Mouse (Mus musculus): ENCODE measurements around the gene Scgb1b12. TPM values are rescaled to one million over a fixed set of nuclear protein-coding genes. Genes with fewer than 3 reads are reported as not detected.
"Not testable (repeated sequence)": the region's sequence is repeated elsewhere in the genome, so short reads cannot be mapped to it uniquely, and the experiment has no call there.

The Scgb1b12 gene
- not detected for total RNA-seq (2021)
- long read RNA-seq, experiment 1 = 0 reads
- long read RNA-seq, experiment 2 = 0 reads

DNA sequence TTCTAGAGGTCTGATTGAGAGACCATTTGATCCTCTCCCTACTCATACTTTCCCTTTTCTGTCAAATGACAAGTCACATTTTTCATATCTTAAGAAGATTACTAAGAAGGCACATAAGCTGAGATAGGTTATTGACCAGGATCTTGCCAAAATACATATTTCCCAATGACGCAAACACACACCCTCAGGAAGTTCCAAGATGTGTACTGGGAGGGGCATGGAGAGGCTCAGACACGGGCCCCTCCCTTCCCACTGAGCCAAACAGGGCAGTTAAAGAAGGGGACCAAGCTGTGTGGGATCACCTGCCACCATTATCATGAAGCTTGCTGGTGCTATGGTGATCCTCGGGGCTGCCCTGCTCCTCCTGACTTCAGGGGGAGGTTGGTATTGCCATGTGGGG is at the start of gene Scgb1b12:
Gene Scgb1b12, plus strand, starts transcription at position 301 of the 400 bp plus-strand sequence.
- not testable (repeated sequence) for DNase-seq (ENCODE audit: low spot score in 2 of 2)

DNA sequence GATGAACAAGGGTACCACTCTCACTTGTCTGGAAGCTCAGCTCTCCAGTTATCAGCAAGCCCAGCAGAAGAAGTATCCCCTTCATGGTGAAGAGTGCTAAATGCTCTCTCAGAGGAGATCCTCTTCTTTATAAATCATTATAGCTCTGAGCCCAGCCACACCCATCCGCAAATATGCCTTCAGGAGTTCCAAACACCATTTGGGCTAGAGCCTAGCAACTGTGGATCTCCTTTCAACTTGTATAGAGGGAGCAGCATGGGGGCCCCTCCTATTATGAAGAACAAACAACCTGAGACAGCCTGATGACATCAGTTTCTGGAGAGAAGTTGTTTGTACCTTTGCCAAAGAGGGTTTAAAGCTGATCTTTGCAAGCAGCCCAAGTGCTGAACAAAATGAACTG is 6.8 kb upstream of the Scgb1b12 start, which contains the start of gene Scgb2b12:
Gene Scgb2b12, minus strand, starts transcription at position 101 of the 400 bp plus-strand sequence.
- DNase-seq (ENCODE audit: low spot score in 2 of 2) = not testable (repeated sequence)

Other genes starting within 250 kb of the Scgb1b12 start
- gene Scgb1b10, start 233.3 kb upstream of the Scgb1b12 start, total RNA-seq (2021) = not detected
- gene Scgb2b11, start 123.0 kb upstream of the Scgb1b12 start, total RNA-seq (2021) = not detected
- not detected for gene Scgb1b11, start 111.3 kb upstream of the Scgb1b12 start, total RNA-seq (2021)
- not detected for gene Scgb2b12, start 6.9 kb upstream of the Scgb1b12 start, total RNA-seq (2021)
- gene Scgb1b29, start 107.4 kb downstream of the Scgb1b12 start, total RNA-seq (2021) = not detected